Mouse (Mus musculus) retina, embryonic 14.5 days (tissue): ENCODE results near the gene Plppr2.

Source experiments
- DNase-seq: peaks from one replicate; pipeline ENCODE4 v3.0.0-alpha.2; 2015; ENCODE audit warnings: low spot score

Plppr2 gene

DNA sequence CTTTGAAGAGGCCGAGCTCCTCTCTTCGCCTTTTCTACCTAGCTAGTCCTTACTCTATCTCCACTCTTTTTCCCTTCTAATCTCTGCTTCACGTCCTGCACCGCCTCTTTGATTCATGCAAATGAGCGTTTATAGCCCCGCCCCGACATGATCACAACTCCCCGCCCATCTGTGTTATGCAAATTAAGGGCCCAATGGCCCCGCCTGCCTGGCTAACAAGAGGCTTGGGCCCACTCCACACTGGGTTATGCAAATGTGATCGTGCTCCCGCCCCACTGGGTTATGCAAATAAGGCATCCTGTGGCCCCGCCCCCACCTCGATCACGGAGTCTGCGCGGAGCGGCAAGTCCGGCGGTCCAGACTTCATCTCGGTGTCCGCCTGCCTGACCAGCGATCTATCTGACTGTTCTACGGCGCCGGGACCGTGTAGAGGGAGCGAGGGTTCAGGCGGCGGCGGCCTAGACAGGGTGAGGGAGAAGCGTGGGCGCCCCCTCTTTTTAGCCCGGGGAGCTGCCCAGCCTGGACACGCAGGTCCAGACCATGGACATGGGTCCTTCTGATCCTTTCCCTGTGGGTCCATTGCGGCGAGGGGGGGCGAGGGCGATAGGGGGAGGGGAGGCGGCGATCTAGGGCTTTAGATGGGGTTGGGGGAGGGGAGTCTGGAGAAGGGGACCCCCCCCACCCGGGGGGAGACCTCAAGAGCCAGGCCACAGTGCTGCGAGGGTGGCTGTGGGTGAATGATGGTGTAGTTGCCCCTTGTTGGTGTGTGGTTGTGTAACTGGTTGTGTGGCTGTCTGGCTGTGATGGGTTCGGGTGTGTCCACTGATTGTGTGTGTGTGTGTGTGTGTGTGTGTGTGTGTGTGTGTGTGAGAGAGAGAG is at the start of gene Plppr2:
Gene Plppr2, plus strand, starts transcription at position 342 of the 879 bp plus-strand sequence.
- DNase-seq, result peak; percentile 99

DNA sequence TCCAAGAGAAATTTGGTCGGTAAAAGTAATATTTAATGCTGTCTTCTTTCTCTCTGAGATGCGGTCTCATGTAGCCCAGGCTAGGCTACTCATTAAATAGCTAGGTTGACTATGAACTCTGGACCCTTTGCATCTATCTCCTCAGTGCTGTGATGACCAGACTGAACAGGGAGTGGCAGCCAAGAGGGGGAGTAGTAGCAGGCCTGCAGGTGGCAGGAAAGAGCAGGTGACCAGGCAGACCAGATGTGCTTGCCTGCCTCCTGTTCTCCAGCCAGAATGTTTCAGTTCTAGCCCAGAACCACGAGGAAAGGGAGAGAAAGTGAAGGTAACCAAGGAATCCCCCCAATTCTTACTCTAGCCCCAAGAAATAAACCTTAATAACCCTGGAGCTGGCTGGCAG is 47.6 kb upstream of the Plppr2 start:
- DNase-seq, result no peak

DNA sequence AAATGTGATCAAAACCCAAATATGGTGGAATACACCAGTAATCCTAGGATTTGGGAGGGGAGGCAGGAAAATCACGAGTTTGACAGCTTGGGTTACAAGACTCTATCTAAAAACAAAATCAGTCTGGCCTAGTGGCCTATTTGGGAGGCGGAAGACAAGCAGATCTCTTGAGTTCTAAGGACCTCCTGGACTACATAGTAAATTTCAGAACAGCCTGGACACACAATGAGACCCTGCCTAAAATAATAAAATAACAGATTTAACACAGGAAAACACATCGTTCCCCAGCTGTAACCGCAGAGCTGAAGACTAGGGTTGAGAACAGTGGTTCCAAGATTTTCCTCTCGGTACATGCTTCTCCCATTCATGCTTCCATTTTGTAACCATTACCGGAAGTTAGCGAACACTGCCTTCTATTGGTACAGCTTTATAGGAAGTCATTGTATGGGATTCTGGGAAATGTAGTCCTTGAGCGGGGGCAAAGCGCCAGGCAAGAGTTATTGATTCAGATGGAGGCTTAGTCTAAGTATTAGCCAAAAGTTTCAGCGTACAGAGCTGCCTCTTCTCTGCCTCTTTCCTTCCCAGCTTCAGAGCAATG is 35.5 kb upstream of the Plppr2 start:
- peak; percentile 85 for DNase-seq

- no peak for DNase-seq
Measured at GRCm38 (mm10) chr9:21904031-21904430, 32.8 kb upstream of the Plppr2 start.

DNA sequence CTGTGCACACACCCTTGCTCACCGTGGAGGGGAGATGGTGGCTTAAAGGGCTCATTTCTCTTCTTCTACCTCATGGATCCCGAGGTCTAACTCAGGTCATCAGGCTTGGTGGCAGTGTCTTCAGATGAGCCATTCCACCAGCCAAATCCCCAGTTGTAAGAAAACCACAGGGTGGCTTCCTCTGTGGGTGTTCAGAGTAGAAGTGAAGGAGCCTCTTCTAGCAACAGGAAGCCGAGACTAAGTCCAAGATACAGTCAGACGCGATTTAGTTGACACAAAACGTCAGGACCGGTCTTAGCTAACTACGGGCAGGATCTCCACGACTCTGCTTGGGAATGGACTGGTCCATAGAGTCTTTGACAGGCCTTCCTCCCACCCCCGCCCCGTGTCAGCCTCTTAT is 28.6 kb upstream of the Plppr2 start:
- DNase-seq, result no peak

DNA sequence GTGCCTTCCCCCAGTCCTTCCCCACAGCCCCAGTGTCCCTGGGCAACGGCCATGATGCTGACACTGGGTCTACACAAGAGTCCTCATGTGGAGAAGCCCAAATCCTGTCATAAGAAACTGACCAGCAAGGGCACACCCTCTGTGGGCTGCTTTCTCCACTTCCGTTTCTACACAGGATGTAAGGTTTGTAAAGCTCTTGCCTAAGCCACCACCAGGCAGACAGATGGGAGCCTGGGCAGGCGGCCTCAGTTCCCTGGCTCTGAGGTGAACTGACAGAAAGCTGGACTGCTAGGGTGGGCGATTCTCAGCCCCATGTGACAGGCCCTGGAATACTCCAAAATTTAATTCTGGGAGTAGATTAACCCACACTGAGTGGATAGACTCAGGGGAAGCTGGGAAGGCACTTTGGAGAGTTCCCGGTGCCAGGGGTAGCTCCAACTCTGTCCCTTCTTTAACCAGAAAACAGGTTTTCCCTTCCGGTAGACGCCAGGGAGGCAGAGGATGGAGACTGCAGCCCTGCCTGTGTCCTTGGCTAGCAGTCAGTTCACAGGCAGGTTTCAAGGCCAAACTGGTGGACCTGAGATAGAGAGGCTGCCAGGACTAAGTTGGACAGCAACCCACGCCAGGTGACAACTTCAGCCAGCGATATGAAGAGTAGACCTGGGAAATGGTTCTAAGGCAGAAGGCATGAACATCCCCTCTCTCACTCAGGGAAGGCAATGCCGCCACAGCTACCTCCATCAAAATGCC is 27.2 kb upstream of the Plppr2 start:
- no peak for DNase-seq

DNA sequence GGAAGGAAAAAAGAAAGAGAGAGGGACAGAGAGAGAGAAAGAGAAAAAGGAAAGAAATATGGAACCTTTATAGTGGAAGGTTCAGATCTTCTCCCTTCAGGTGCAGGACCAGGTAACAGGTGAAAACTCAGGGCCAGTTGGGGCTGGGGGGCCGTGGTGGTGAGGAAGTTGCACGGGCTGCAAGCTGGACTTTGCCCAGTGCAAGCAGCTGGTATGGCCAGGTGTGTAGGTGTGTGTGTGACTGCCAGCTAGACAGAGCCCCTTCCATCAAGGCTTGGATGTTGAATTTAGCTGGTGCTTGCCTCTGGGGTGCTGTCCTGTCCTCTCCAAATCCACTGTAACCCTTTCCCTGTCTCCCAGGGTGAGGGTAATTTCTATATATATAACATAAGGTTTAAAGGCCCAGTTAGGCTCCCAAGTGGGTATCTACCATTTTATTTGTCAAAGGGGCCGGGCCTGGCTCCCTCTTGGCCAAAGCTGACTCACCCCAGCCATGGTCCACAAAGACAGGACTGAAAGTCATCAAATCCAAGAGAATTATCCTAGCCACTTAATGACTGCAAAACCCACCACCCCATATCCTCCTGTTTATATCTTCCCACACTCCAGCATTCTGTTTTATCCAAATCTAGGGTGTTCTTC is 19.9 kb upstream of the Plppr2 start:
- no peak for DNase-seq

GRCm38 (mm10) chr9:21917493-21918034 is 19.3 kb upstream of the Plppr2 start:
- DNase-seq, result no peak

GRCm38 (mm10) chr9:21918035-21918592 is 18.7 kb upstream of the Plppr2 start, which contains the start of gene Rab3d:
Gene Rab3d, minus strand, starts transcription at chr9:21918192.
- DNase-seq, result peak; percentile 98

GRCm38 (mm10) chr9:21918692-21919384 is 18.0 kb upstream of the Plppr2 start:
- no peak for DNase-seq

DNA sequence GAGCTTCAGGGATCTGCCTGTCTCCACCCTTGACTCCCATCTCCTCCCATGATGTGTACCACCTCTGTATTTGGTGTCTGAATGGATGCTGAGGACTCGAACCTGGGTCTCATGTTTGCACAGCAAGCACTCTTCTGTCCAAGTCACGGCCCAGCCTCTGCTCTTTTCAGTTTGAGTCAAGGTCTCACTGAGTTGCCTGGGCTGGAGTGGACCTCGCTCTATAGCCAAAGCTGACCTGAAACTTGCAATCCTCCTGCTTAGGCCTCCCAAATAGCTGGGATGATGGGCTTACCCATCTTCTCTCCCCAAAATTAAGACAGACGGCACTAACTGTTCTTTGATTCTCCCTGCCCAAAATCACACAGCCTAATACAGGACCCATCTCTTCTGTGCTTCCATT is 13.8 kb upstream of the Plppr2 start:
- no peak for DNase-seq

DNA sequence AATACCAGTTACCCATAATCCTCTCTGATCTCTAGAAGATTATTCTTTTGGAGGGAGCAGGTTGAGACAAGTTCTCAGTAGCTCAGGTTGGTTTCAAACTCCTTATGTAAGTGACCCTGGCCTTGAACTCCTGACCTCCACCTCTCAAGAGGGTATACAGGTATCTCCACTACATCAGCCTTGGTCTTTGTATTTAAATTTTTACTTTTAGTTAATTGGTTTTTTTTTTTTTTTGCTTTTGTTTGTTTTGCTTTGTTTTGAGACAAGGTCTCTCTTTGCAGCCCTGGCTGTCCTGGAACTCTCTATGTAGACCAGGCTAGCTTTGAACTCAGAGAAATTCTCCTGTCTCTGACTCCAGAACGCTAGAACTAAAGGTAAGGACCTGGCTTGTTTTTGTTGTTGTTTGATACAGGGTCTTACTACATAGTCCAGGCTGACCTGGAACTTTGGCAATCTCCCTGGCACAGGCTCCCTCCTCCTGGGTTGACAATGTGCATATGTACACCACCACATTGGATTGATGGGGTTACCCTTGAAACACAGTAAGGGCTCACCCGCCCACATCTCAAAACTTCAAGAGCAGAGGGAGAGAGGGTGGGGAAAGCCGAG is 13.2 kb upstream of the Plppr2 start:
- DNase-seq, result no peak

DNA sequence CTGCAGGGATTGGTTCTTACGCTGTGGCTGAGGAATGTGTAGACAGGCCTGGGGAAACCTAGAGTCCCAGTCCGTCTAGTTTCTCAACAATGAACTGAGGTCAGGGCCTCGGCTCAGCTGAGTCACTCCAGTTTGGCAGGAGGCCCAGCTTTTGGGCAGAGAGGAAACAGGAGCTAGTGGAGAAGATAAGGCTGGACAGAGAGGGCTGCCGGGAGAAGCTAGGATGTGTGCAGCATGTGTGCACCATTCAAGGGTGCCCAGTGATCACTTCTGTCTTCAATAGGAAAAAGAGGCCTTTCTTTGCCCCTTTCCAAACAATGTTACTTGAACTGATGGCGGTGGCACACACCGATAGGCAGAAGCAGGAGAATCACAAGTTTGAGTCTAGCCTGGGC is 12.7 kb upstream of the Plppr2 start:
- DNase-seq, result no peak

DNA sequence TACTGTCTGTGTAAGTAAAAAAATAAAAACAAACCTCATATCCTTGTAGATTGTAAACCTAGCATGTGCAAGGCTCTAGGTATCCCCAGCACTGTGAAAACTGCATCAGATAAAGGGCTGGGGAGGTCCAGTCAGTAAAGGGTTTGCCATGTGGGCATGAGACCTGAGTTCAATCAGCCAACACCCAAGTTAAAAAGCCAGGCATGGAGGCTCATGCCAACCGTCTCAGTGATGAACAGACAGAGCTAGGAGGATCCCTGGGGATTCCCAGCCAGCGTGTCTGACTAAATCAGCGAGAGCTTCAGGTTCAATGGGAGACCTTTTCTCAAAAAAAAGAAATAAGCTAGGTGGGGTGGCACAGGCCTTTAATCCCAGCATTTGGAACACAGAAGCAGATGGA is 11.8 kb upstream of the Plppr2 start:
- no peak for DNase-seq

GRCm38 (mm10) chr9:21925506-21925905 is 11.3 kb upstream of the Plppr2 start:
- no peak for DNase-seq

- no peak for DNase-seq
Measured at GRCm38 (mm10) chr9:21926155-21926554, 10.7 kb upstream of the Plppr2 start.

GRCm38 (mm10) chr9:21926784-21927183 is 10.0 kb upstream of the Plppr2 start:
- no peak for DNase-seq

- DNase-seq, result peak; percentile 96
Measured at GRCm38 (mm10) chr9:21927208-21927753, 9.6 kb upstream of the Plppr2 start, which contains the start of the genes Ccdc159 and Tmem205. Gene Ccdc159, plus strand, starts transcription at chr9:21927471. Gene Tmem205, minus strand, starts transcription at chr9:21927556.

DNA sequence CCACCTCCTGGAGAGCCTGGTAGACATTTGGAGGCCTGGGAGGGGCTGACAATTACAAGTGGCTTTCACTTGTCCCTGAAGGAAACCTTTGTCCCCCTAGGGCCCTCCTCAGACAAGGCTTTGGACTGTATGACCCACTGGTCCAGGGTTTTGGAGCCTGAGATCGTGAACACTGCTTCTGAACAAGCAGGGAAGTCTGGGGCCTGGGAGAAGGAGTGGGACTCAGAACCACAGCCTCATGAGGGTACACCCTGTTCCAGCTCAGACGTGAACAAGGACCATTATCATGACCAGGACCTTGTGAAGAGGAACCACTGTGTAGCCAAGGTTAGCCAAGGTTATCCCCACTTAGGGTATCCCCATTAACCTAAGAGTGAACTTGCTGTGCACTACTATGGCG is 7.6 kb upstream of the Plppr2 start:
- no peak for DNase-seq

- no peak for DNase-seq
Measured at GRCm38 (mm10) chr9:21932006-21932405, 4.8 kb upstream of the Plppr2 start.
